Mouse (Mus musculus): ENCODE data around the gene Agtpbp1.
"Not testable (repeated sequence)": the region's sequence is repeated elsewhere in the genome, so short reads cannot be mapped to it uniquely, and the experiment has no call there.

Agtpbp1 gene

DNA sequence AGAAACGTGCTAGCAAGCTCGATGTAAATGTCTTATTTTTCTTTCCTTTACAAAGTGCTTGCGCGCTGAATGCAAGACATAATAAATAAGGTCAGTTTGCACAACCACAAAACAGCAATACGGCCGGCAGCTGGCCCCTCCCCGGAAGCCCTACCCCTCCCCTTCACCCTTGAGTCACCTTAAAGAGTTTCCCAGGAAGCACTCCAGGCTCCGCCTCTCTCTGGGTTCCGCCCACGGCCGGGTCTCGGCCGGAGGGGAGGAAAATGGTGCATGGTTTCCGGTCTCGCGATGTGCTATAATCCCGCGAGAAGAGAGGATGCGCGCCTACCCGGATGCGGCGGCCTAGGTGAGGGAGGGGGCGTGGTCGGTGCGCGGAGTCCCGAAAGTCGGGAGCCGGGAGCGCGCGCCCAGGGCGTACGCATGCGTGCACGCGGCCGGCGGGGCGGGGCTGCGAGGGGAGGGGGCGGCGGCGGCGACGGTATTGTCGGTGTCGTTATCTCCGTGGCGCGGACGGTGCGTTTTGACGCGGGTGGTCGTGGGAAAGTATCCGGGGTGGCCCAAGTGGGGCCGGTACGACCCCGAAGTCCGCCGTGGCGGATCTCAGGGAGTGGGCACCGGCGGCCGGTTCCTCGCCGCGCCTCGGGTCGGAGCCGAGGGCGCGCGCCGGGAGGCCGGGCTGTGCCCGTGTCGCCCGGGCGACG, at the start of gene Agtpbp1, which contains the start of gene Naa35:
Gene Agtpbp1 (minus strand): TSS at position 281 of the 701 bp plus-strand sequence.
Gene Naa35 (plus strand): TSS at position 313 of the 701 bp plus-strand sequence.
- in situ Hi-C loops (cut with MboI, MseI) = no loop called here

DNA sequence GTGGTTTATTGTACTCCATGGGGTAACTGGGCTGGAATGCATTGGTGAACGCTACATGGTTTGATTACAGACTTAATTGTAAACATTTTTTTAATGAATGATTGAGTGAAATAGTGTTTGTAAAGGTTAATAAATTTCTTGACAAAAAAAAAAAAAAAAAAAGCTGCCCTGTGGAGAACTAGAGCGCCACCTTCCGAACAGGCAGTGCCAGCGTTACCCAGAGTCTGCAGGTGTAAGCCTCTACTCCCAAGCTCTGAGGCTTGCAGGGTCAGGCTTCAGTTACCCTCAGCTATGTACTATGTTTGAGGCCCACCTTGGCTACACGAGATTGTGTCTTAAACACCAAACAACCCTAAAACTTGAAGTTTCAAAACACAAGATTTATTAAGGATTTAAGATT, 49.6 kb upstream of the Agtpbp1 start:
- in situ Hi-C loops (cut with MboI, MseI) = no loop called here

DNA sequence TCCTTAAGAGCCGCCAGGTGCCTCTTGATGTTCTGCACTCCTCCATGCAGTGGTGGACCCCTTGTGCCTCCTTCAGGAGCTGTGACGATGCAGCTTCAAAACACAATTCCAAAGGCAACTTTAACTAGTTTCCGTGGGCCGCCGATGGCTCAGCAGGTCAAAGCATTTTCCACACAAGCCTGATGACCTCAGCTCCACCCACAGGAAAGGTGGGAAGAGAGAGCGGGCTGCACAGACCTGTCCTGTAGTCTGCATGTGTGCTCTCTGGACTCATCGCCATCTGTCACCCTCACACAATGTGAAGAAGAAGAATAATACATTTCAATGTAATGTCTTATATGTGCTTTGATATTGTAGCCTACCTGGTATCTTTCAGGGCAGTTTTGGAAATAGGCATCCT, 41.7 kb upstream of the Agtpbp1 start:
- in situ Hi-C loops (cut with MboI, MseI) = no loop called here

DNA sequence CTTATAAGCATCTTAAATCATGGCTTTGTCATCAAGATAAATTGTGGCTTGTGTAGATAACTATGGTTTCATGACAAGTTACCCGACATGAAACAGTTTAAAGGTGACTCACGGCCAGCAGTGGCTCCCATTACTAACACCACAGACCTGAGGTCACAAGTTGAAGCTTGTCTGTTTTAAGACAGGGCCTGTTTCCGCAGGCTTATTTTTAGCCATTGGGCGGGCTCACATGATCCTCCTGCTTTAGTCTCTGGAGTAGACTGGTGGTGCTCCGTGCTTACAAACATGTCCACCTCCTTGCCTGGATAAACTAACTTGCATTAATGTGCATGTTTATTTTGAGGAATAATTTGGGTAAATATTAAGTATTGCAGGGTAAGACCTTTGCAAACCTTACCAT, 39.9 kb upstream of the Agtpbp1 start:
- in situ Hi-C loops (cut with MboI, MseI) = no loop called here

DNA sequence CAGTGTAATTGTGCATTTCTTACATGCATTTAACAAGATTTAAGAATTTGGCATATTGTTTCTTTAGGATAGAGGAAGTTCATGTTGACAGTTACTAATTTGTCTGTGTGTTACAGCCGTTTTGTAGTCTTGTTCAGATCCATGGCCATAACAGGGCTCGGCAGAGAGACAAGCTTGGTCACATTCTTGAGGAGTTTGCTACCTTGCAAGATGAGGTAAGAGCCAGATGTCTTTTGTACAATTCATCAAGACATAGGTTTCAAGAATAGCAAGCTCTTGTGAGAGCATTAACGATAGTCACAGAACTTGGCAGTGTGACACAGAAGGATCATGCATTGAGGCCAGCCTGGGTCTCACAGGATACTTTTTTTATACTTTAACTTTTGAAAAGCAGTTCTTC, 39.4 kb upstream of the Agtpbp1 start:
- in situ Hi-C loops (cut with MboI, MseI) = no loop called here

DNA sequence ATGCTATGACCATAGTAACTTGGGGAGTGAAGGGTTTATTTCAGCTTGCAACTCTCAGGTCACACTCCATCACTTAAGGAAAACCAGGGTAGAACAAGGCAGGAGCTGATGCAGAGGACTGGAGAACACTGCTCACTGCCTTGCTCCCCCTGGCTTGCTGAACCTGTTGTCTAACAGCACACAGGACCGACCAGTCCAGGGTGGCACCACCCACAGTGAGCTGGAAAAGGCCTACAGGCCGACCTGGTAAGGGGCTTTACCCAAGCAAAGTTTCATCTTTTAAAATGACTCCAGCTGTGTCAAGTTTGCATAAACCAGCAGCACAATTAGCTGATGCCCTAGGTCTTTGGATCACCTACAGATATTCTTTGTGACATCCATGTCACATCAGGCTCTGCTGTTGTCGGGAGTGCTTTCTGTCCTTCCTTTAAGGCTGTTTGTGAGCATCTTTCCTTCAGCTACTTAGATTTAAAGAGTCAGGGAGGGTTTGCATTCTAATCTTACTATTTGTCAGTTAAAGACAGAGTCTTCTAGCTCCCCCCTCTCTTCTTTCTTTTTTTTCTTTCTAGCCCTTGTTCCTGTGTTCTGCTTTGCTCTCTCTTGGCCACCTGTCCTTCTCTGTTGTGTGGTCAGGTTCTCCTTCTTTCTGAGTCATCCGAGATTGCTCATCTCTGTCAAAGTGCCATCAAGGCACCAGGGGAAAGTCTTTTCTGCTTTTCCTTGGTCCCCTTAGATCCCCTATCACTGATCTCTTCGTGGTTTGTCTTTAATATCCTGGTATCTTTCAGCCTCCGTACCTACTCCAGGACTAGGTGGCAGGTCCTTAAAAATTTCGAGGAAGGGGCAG, 36.8 kb upstream of the Agtpbp1 start:
- in situ Hi-C loops (cut with MboI, MseI) = no loop called here

DNA sequence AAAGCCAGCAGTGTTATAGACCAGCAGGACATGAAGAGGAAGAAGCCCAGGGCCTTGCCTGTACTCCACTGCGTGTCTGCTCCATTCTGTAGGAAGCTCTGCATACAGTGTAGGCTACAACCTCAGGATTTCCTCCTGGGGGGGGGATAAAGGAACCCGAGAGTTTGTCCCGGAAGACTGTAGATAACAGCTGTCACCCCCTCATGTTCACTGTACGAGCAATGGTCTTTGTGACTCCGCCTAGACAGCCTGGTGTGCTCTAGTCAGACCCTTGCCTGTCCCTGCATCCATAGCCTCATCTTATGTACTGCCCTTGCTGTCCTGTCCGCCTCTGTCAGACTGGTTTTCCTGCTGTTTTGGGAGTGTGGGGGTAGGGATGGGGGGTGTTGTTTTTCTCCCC, 33.4 kb upstream of the Agtpbp1 start:
- in situ Hi-C loops (cut with MboI, MseI) = no loop called here

DNA sequence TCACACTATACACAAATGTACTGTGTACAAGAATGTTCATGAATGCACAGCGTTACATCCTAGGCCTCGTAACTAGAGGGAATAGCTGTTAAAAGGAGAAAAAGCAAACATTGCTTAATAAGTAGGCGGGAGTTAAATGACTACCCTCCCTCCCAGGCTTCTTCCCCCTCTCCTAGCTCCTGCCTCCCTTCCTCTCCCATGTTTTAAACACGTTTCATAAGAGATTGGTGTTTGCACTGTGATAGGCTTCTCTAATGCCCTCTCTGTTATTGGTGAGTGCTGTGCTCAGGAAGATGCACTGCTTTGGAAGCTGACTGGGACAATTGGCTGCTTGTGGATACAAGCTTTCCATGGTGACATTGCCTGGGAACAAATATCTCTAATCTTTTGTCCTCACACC, 30.5 kb upstream of the Agtpbp1 start:
- in situ Hi-C loops (cut with MboI, MseI) = no loop called here

DNA sequence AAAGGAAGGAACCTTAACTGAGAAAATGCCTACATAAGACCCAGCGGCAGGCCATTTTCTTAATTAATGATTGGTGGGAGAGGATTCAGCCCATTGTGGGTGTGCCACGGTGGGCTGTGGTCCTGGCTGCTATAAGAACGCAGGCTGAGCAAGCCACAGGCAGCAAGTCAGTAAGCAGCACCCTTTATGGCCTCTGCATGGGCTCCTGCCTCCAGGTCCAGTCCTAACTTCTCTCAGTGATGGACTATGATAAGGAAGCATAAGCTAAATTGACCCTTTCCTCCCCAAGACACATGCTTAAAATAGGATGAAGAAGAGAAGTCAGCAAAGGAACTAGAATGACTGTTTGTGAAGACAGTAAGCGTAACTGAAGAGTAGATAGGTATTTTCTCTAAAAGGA, 30.1 kb upstream of the Agtpbp1 start:
- in situ Hi-C loops (cut with MboI, MseI) = no loop called here

DNA sequence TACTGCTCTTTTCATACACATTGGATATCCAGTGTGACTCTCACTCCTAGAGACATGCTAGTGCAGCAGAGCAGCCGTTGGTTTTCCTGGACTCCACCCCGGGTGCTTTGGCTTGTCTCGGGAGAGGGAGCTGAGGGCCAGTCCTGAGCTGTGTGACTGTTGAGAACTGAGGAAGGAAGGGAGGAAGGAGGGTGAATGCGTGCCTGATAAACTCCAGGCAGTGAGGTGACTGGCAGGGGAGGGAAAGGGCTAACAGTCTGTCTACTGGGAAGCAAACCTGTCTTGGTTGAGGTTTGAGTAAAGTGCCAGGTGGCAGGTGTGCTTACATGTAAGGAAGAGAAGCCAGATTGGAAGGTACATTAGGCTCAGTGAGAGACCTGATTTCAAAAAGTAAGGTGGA, 28.8 kb upstream of the Agtpbp1 start:
- in situ Hi-C loops (cut with MboI, MseI) = no loop called here

DNA sequence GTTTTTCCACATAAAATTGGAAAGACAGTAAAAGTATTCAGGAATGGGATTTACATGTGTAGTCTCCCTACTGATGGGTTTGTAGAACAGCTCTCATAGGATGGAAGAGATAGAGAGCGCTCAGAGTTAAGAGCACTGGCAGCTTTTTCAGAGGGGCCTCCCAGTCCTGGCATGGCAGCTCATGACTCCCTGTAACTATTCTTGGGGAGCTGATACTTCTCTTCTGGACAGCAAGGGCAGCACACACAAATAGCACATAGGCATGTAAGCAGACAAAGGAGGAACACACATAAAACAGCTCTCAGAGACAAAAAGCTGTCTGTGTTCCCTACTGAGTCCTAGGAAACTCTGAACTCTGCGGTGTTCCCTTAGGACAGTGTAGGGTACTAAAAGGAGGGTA, 25.4 kb upstream of the Agtpbp1 start:
- in situ Hi-C loops (cut with MboI, MseI) = no loop called here

DNA sequence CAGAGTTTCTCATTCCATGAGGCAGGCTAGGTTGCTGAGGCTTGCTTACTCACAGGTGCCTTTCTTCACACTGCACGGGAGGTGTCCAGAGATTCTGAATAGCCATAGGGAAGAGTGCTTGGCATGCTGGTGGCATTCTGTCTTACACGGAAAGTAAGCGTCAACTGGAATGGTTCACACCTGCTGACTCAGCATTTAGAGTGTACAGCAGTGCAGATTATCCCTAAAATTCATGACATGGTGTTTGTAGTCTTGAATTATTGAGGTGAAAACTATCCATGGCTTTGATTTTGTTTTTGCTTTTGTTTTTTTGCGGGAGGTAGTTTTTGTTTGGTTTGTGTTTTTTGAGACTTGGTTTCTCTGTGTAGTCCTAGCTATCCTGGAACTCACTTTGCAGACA, 24.9 kb upstream of the Agtpbp1 start:
- in situ Hi-C loops (cut with MboI, MseI) = no loop called here

DNA sequence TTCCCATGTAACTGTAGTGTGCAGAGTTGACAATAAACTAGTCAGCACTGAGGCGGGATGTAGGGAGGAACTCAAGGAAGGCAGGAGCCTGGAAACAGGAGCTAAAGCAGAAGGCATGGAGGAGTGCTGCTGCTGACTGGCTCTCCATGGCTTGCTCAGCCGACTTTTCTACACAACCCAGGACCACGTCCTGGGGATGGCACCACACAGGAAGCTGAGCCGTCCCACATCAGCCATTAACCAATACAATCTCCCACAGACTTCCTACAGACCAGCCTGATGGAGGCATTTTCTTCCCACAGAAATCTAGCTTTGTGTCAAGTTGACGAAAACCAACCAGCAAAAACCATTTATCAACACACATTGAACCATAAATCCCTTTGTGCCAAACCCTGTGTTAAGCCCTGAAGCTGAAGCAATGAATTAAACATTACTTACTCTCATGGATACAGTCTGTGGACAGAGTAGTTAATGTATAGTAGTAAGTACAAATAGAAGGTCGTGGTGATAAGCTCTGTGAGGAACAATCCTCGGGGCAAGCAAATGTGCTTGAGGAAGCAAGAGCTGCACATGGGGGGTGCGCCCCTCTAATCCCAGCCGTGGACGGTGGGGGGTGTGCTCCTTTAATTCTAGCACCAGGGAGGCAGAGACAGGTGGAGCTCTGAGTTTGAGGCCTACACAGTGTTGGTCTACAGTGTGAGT, 20.3 kb upstream of the Agtpbp1 start:
- in situ Hi-C loops (cut with MboI, MseI) = no loop called here

DNA sequence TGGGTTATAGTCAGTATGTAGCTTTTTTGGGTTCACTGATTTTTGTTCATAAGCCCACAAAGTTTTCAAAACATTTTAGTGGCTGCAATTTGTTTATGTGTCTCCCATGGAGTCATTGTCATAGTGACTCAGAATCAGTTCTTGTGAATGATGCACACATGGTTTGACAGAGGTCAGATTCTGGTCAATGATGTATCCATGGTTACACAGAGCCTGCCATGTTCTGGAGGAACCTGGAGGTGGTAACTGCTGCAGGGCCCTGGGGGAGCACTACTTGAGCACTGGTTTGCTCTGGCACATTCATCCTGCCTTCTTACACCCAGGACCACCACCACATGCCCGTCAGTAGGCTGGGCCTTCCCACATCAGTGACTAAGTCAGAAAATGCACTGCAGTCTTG, 19.5 kb upstream of the Agtpbp1 start:
- in situ Hi-C loops (cut with MboI, MseI) = no loop called here

DNA sequence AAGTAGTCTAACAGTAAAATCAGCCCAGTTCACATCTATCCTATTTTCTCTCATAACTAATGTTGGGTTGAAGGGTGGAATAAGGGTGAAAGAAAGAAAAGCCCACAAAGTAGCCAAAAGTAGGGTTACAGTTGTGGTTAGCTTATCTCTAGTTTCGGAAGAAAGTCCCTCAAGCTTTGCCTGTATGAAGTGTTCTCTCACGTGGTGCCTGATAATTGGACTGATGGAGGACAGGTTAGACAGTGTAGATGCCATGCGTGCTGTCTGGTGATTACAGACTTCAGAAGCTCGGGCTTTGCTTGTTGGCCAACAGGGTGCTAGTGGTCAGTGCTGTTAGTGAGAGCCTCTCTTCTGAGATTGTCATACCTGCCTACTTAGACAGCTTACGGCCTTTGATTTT, 18.1 kb upstream of the Agtpbp1 start:
- in situ Hi-C loops (cut with MboI, MseI) = no loop called here

DNA sequence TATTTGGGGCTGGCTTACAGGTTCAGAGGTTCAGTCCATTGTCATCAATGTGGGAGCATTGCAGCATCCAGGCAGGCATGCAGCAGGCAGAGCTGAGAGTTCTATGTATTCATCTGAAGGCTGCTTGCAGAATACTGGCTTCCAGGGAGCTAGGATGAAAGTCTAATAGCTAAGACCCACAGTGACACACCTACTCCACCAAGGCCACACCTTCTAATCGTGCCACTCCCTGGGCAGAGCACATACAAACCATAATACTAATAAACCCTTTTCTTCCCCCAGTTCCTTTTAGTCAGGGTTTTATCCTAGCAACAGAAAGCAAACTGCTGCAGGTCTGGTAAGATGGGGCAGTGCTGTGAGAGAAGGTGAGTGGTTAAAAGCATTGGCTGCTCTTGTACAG, 7.6 kb upstream of the Agtpbp1 start:
- in situ Hi-C loops (cut with MboI, MseI) = no loop called here

DNA sequence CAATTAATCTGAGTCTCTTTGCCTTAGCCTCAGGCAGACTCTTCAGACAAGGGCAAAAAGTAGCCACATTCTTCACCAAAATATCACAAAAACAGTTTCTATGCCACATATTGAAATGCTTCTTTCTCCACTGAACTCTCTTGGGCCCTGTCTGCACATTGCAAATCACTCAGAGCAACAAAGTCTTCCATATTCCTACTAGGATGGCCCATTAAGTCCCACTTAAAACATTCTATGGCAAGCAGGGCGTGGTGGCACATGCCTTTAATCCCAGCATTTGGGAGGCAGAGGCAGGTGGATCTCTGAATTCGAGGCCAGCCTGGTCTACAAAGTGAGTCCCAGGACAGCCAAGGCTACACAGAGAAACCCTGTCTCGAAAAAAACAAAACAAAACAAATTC, 7.0 kb upstream of the Agtpbp1 start:
- in situ Hi-C loops (cut with MboI, MseI) = not testable (repeated sequence)

DNA sequence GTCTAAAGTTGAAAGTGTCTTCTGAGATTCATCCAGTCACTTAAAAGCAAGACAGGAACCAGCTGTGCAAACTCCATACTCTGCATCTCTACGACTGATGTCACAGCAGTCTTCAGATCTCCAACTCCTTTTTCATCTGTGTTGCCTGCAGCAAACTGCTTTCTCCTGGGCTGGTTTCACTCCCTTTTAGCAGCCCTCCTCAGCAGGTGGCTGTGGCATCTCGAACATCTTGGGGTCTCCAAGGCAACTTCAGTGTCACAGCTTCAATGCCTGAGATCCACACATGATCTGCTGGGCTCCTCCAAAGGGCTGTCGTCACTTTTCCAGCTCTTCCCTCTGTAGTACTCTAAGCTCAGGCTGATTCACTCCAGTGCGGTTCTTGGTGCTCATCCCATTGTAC, 5.7 kb upstream of the Agtpbp1 start:
- in situ Hi-C loops (cut with MboI, MseI) = no loop called here

DNA sequence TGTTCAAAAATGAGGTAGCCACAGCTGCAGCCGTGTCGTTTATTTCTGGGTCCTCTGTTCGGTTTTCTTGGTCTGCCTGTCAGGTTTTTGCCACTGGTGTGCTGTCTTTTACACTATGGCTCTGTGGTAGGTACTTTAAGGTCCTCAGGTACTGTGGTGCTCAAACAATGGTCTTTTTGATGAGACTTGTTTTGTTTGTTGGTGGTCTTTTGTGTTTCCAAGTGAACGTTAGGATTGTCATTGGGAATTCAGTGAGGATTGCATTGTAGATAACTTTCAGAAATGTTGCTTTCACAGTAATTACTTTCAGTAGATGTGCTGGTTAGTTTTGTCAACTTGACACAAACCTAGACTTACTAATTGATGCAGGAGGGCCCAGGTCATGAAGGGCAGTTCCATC, 4.6 kb upstream of the Agtpbp1 start:
- in situ Hi-C loops (cut with MboI, MseI) = no loop called here

DNA sequence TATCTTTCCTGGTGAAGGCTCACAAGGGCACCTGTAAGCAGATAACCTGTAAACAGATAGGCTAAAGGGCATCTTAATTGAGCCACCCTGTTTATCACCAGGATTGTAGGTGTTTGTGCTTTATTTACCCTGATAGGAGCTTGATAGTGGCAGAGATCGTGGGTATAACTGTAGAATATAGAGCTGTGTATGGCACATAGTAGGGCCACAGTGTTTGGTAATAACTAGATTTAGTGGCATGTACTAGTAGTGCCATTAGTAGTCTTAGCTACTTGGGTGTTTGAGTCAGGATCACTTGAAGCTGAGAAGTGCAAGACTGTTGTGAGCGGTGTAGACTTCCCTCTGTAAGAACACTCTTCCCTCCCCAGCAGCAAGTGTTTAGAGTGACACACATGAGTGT, 2.2 kb upstream of the Agtpbp1 start:
- in situ Hi-C loops (cut with MboI, MseI) = no loop called here

DNA sequence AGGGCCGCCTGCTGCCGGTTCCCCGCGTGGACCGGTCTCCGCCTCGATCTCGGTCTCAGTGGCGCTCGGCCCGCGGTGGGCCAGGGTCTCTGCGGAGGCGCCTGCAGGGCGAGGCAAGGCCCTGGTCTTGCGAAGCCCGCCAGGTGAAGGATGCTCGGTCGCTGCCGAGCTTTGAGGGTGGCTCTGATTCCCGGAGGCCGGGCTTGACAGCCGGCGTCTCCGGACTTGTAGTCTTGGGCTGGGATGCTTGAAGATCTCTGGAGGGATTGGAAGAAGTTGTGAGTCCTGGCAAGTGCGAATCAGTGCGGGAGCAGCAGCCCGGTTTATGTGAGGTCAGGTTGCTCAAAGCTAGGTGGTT, 600 bp upstream of the Agtpbp1 start:
- in situ Hi-C loops (cut with MboI, MseI) = no loop called here

DNA sequence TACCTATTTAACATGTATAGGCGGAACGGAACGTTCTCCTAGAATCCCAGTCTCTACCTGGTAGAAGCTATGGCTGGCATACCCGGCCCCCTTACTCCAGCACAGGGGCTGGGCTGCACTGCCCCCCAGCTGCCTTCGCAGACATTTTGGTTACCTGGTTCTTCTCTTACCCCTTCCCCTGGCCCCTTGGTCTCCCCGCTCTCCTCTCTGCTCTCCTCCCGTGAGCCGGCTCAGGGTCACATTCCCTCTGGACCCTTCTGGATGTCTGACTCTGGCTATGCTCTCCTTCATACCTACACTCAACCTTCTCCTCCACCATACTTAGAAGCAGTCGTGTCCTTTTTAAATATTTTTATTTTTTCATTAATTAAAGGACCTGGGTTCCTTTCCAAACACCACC, 546 bp downstream of the Agtpbp1 start:
- in situ Hi-C loops (cut with MboI, MseI) = no loop called here

DNA sequence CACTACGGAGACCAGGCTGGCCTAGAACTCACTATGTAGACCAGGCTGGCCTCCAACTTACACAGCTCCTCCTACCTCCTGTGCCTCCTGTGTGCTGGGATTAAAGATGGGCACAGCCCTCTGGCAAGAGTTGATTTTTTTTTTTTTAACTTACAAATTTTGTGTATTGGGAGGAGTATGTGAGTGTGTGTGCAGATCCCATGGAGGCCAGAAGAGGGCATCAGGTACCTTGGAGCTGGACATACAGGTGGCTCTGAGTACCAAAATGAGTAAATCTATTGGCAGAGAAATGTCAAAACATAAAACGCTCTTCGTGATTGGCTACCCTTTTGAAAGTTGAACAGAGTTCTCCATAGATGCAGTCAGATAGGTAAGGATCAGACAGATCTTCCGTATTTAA, 4.1 kb downstream of the Agtpbp1 start:
- in situ Hi-C loops (cut with MboI, MseI) = no loop called here

Data from T-helper 2 cell (primary cell).